Mouse (Mus musculus): ENCODE measurements at regions not wholly inside any gene's neighbourhood (a gene's known extent, or its start where the extent isn't known, plus 50 kb on each side); places are given as distances from the start of the nearest gene placed in this dataset.

- TF ChIP-seq CTCF (IDR thresholded peaks at IDR 0.05; ENCODE audit: borderline replicate concordance, insufficient read depth, low read length): no peak
- TF ChIP-seq POLR2A (IDR thresholded peaks at IDR 0.05; ENCODE audit: low read depth, low read length): no peak
These were observed 174.8 kb downstream of the Gm19935 start for GRCm38 (mm10) chr8:90642392-90642791.

Measured in embryonic fibroblast, embryonic 13.5 days (primary cell).